Mouse (Mus musculus): ENCODE results near the gene Copg1. TPM values are rescaled to one million over a fixed set of nuclear protein-coding genes. Genes with fewer than 3 reads are reported as not detected.

The Copg1 gene
- 195 and 200 TPM in 2 replicates for polyA plus RNA-seq (2015; fragmentation: Nextera tagmentation; extraction: Ambion mirVana)

DNA sequence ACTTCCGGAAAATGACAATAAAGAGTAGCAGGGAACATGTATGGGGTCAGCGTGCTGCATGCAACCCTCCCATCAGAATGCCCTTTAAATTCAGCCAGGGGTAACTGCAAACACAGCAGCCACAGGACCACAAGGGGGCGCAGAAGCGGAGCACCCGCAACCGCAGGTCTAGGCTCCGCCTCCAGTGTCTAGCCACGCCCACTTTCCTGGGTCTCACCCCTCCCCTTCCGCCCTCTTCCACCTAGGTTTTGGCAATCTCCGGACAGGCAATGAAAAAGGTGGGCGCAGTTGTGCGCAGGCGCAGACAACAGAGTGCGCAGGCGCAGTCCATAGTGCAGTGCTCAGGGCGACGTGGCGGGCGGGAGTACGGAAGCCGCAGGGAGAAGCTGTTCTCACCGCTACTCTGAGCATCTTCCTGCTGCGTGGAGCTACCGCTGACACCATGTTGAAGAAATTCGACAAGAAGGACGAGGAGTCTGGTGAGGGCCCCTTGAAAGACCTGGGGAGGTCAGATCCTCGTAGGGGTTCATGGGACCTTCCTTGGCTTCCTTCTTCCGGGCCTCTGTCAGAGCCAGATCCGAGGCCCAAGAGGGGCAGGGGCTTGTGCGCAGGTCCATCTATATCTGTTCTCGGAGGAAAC is at the start of gene Copg1:
Copg1 (plus strand) TSS at position 221 of the 640 bp plus-strand sequence.
- peaks cover 12% of the 10 kb centered on the region for H3K4me1 ChIP-seq (replicated peaks)
- peak; percentile 96 for ATAC-seq (ENCODE audit: low FRiP score, low read depth)
- peak within 1 kb of the TSS; percentile 75 for H3K4me2 ChIP-seq
- H3K9ac ChIP-seq = peak within 1 kb of the TSS; percentile 89
- no peaks in the 10 kb centered on the region for H3K27me3 ChIP-seq
- under 1% methylated on average over 31 of the region's 31 CpGs for WGBS
- peak within 1 kb of the TSS; percentile 68 for H3K4me3 ChIP-seq
- peaks cover 32% of the 10 kb centered on the region for H3K36me3 ChIP-seq
- H3K27ac ChIP-seq (replicated peaks) = peak within 1 kb of the TSS; percentile 87
- no peaks in the 10 kb centered on the region for H3K9me3 ChIP-seq

DNA sequence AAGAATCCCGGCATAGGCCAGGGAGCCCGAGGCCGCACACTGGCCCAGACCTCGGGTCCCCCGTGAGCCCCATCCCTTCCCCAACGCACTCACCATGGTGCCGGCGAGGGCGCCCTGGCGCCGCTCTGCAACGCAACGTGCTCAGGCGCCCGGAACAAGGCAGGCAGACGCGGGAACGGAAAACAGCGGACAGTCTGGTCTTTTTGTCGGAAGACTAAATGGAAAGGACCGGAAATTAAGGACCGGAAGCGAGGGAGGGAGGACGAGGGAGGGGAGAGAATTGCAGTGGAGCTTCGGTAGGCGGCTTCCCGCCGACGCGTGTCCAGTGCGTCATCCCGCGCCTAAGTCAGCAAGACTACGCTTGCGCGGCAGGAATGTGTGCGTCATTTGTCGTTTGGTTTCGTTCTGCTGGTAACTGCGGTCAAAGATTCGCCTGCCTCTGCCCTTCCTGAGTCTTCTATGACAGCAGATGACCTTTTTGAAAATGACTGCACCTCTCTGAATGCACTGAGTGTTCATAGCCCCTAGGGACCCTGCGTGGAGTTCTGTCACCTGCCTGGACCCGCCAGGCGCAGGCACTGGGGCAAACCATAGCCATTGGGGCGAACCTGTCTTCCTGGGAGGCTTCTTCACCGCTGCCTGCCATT is 48.9 kb upstream of the Copg1 start, which contains the start of gene Isy1:
Isy1 (minus strand) TSS at position 248 of the 647 bp plus-strand sequence.
- Histone ChIP-seq H3K9ac (peak within 1 kb of the TSS; percentile 71), H3K4me3 (peak within 1 kb of the TSS; percentile 67), H3K4me1 (replicated peaks) (peaks cover 17% of the 10 kb centered on the region), H3K9me3 (no peaks in the 10 kb centered on the region), H3K36me3 (peaks cover 33% of the 10 kb centered on the region), H3K27ac (replicated peaks) (peak within 1 kb of the TSS; percentile 96), H3K4me2 (peak within 1 kb of the TSS; percentile 92), H3K27me3 (no peaks in the 10 kb centered on the region)
- WGBS = under 1% methylated on average over 46 of the region's 46 CpGs
- ATAC-seq (ENCODE audit: low FRiP score, low read depth) = peak; percentile 98

- H3K27me3 ChIP-seq = no peaks in the 10 kb centered on the region
- 66% methylated on average over 11 of the region's 11 CpGs for WGBS
- no peak overlapping the region for H3K4me3 ChIP-seq
- peaks cover 39% of the 10 kb centered on the region for H3K36me3 ChIP-seq
- no peak for ATAC-seq (ENCODE audit: low FRiP score, low read depth)
- H3K9me3 ChIP-seq = no peaks in the 10 kb centered on the region
- no peak overlapping the region for H3K27ac ChIP-seq (replicated peaks)
- H3K9ac ChIP-seq = no peak overlapping the region
- peaks cover 17% of the 10 kb centered on the region for H3K4me1 ChIP-seq (replicated peaks)
- H3K4me2 ChIP-seq = peak overlapping the region; percentile 92
Measured at GRCm38 (mm10) chr6:87839797-87840341, 47.7 kb upstream of the Copg1 start.

DNA sequence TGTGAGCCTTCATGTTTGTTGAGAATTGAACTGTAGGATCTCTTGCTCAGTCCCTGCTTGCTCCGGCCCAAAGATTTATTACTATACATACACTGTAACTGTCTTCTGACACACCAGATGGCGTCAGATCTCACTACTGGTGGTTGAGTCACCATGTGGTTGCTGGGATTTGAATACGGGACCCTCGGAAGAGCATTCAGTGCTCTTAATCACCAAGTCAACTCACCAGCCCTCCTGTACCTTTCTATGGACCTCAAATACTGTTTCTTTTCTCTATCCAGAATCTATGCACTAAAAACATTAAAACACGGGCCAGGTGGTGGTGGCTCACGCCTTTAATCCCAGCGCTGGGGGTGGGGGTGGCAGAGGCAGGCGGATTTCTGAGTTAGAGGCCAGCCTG is 46.0 kb upstream of the Copg1 start:
- H3K36me3 ChIP-seq = peaks cover 39% of the 10 kb centered on the region

DNA sequence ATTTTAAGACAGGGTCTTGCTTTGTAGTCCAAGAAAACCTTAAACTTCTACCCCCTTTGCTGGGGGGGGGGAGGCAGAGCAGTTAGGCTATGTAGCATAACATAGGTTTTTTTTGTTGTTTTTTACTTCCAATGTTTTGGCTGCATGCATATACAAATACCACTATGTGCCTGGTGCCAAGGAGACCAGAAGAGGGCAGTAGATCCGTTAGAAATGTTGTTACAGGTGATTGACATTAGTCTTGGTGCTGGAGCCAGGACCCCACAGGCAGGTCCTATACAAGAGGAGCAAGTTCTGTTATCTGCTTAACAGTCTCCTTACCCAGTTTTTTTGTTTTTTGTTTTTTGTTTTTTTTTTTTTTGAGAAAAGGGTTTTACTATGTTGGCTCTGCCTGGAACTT is 45.4 kb upstream of the Copg1 start:
- no peak for ATAC-seq (ENCODE audit: low FRiP score, low read depth)
- 24% methylated on average over 1 of the region's 1 CpGs for WGBS

More for the DNA sequence above, 46.0 kb upstream of the Copg1 start:
- H3K9ac ChIP-seq = no peak overlapping the region
- no peaks in the 10 kb centered on the region for H3K9me3 ChIP-seq
- H3K4me3 ChIP-seq = no peak overlapping the region
- H3K27ac ChIP-seq (replicated peaks) = no peak overlapping the region
- no peak for ATAC-seq (ENCODE audit: low FRiP score, low read depth)
- peaks cover 24% of the 10 kb centered on the region for H3K4me1 ChIP-seq (replicated peaks)
- no peak overlapping the region for H3K4me2 ChIP-seq
- 85% methylated on average over 8 of the region's 8 CpGs for WGBS
- no peaks in the 10 kb centered on the region for H3K27me3 ChIP-seq

DNA sequence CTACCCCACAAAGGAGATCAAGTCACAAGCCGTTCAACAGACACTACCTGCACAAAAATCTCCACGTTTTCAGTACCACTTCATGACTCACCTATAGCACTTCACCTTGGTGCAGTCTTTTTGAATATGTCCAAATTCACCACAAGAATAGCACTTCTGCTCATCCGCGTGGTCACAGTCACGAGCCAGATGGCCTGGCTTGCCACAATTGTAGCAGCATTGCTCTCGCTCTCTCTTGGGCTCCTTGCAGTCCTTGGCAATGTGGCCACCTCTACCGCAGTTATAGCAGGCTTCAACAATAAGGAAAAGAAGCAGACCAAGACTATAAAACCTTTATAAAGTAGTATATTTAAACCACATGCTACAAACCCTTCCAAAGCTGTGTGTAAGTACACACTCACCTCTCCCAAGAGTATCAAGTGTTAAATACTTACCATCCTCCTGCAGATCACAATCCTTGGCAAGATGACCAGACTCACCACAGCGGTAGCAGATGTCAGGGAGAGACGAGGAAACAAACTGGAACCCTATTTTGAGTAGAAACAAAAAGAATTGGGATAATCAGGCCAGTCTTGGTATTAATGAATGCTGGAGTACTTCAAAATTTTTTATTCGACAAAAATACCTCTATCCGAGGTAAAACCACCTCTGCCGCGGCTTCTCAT is 42.5 kb upstream of the Copg1 start:
- no peak overlapping the region for H3K4me3 ChIP-seq
- ATAC-seq (ENCODE audit: low FRiP score, low read depth) = no peak
- H3K27me3 ChIP-seq = no peaks in the 10 kb centered on the region
- peaks cover 43% of the 10 kb centered on the region for H3K36me3 ChIP-seq
- H3K4me2 ChIP-seq = no peak overlapping the region
- H3K4me1 ChIP-seq (replicated peaks) = peaks cover 36% of the 10 kb centered on the region
- 93% methylated on average over 13 of the region's 13 CpGs for WGBS
- no peaks in the 10 kb centered on the region for H3K9me3 ChIP-seq
- H3K9ac ChIP-seq = no peak overlapping the region
- H3K27ac ChIP-seq (replicated peaks) = no peak overlapping the region

More for the DNA sequence above, 45.4 kb upstream of the Copg1 start:
- no peaks in the 10 kb centered on the region for H3K9me3 ChIP-seq
- H3K4me2 ChIP-seq = no peak overlapping the region
- peaks cover 39% of the 10 kb centered on the region for H3K36me3 ChIP-seq
- no peak overlapping the region for H3K4me3 ChIP-seq
- H3K27ac ChIP-seq (replicated peaks) = no peak overlapping the region
- H3K4me1 ChIP-seq (replicated peaks) = peaks cover 29% of the 10 kb centered on the region
- no peaks in the 10 kb centered on the region for H3K27me3 ChIP-seq
- H3K9ac ChIP-seq = no peak overlapping the region

GRCm38 (mm10) chr6:87846813-87847212 is 40.8 kb upstream of the Copg1 start:
- peaks cover 36% of the 10 kb centered on the region for H3K36me3 ChIP-seq
- ATAC-seq (ENCODE audit: low FRiP score, low read depth) = no peak
- H3K9ac ChIP-seq = no peak overlapping the region
- 91% methylated on average over 1 of the region's 1 CpGs for WGBS
- no peaks in the 10 kb centered on the region for H3K27me3 ChIP-seq
- H3K9me3 ChIP-seq = no peaks in the 10 kb centered on the region
- H3K4me2 ChIP-seq = no peak overlapping the region
- H3K4me1 ChIP-seq (replicated peaks) = peaks cover 42% of the 10 kb centered on the region
- no peak overlapping the region for H3K4me3 ChIP-seq
- H3K27ac ChIP-seq (replicated peaks) = no peak overlapping the region

DNA sequence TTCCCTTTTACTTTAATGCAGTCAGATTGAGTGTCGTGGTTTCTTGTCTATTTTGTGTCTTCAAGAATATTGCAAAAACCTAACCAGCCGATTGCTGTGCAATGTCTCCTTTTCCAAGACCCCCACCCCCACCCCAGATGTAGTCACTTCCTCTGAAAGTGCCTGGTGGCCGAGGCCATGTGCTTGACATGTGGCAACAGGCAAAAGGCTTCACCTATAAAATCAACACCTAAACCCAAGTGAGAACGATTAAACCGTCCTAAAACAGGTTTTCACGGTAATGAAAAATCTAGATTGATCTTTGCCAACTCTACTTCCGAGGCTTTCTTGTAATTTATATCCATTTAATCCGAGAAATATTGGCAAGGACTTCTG is 37.8 kb upstream of the Copg1 start:
- no peaks in the 10 kb centered on the region for H3K9me3 ChIP-seq
- peak overlapping the region; percentile 95 for H3K4me2 ChIP-seq
- H3K4me1 ChIP-seq (replicated peaks) = peaks cover 42% of the 10 kb centered on the region
- WGBS = under 1% methylated on average over 8 of the region's 8 CpGs
- no peak for ATAC-seq (ENCODE audit: low FRiP score, low read depth)
- H3K9ac ChIP-seq = peak overlapping the region; percentile 99
- peak overlapping the region; percentile 97 for H3K4me3 ChIP-seq
- H3K27me3 ChIP-seq = no peaks in the 10 kb centered on the region
- H3K36me3 ChIP-seq = peaks cover 9% of the 10 kb centered on the region
- 0 out of 2 replicates have a peak overlapping the region, but pooled peaks have one; percentile 98 for H3K27ac ChIP-seq (replicated peaks)

- under 1% methylated on average over 72 of the region's 73 CpGs for WGBS
- peaks cover 4% of the 10 kb centered on the region for H3K36me3 ChIP-seq
- H3K27ac ChIP-seq (replicated peaks) = peak overlapping the region; percentile 98
- H3K9me3 ChIP-seq = no peaks in the 10 kb centered on the region
- H3K27me3 ChIP-seq = no peaks in the 10 kb centered on the region
- peak overlapping the region; percentile 99 for H3K9ac ChIP-seq
- H3K4me3 ChIP-seq = peak overlapping the region; percentile 97
- peak; percentile 79; the same call in 1 of the 2 replicates for ATAC-seq (ENCODE audit: low FRiP score, low read depth)
- H3K4me1 ChIP-seq (replicated peaks) = peaks cover 42% of the 10 kb centered on the region
- peak overlapping the region; percentile 95 for H3K4me2 ChIP-seq
Measured at GRCm38 (mm10) chr6:87850155-87850899, 37.3 kb upstream of the Copg1 start.

DNA sequence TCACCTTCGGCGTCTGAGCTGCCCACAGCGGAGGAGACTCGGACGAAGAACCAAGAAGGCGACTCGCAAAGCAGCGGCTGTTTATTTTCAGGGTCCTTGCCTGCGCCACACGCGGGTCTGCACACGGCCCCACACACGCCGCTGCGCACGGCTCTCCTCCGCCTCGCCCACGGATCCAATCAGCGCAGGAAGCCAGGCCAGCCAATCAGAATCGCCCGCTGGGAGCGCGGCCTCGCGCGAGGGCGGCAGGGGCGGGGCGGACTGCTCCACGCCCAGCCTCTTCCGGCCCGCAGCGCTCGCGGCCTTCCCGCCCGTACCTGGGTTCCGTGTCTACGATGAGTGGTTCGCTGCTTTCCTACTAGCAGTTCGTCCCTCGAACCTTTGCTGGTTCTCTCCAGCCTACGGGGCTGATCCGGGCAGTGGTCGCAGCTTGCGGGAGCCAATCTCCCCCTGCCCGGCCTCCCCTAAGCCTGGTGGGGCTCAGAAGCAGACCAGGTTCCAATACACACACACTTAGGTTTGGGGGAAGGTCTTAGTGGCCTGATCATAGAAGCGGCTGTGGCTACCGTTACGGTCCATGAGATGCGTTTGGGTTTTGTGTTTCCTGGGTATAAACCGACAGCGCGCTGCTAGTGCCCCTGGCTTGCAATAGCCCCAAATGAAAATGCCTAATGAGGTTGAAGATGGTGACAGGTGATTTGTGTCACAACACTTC is 36.6 kb upstream of the Copg1 start, which contains the start of gene Cnbp:
Cnbp (minus strand) TSS at position 207 of the 715 bp plus-strand sequence.
- H3K27me3 ChIP-seq = no peaks in the 10 kb centered on the region
- peak; percentile 99 for ATAC-seq (ENCODE audit: low FRiP score, low read depth)
- peak within 1 kb of the TSS; percentile 95 for H3K4me2 ChIP-seq
- H3K9me3 ChIP-seq = no peaks in the 10 kb centered on the region
- H3K9ac ChIP-seq = peak within 1 kb of the TSS; percentile 99
- peaks cover 40% of the 10 kb centered on the region for H3K4me1 ChIP-seq (replicated peaks)
- H3K4me3 ChIP-seq = peak within 1 kb of the TSS; percentile 97
- 0 out of 2 replicates have a peak, but pooled peaks cover 3% of the 10 kb centered on the region for H3K36me3 ChIP-seq
- H3K27ac ChIP-seq (replicated peaks) = peak within 1 kb of the TSS; percentile 98
- under 1% methylated on average over 55 of the region's 55 CpGs for WGBS

DNA sequence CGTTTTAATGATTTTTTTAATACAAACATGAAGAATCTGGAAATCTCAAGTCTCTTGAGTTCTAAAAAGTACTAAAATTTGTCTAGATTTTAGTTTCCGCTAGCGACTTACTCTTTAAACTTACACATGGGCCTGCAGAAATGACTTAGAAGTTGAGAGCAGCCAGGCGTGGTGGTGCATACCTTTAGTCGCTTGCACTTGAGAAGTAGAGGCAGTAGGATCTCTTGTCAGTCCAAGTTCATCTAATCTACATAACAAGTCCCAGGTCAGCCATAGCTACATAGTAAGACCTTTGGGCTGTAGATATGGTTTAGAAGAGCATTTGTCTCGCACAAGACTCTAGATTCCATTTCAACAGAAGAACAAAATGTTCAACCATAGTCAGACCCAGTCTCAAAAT is 35.7 kb upstream of the Copg1 start:
- WGBS = 81% methylated on average over 6 of the region's 6 CpGs
- Histone ChIP-seq H3K9me3 (no peaks in the 10 kb centered on the region), H3K27me3 (no peaks in the 10 kb centered on the region), H3K4me2 (peak overlapping the region; percentile 95; the same call in 1 of the 2 replicates), H3K4me1 (replicated peaks) (peaks cover 34% of the 10 kb centered on the region), H3K36me3 (0 out of 2 replicates have a peak, but pooled peaks cover 3% of the 10 kb centered on the region), H3K9ac (no peak overlapping the region), H3K4me3 (no peak overlapping the region; the same call in 1 of the 2 replicates), H3K27ac (replicated peaks) (no peak overlapping the region)
- ATAC-seq (ENCODE audit: low FRiP score, low read depth) = no peak

All from hindbrain, embryonic 15.5 days (tissue).